Comparison of ENCODE assay signal across 8 mouse cellular contexts in genomic region chr9:110624361-110625166, GRCm38 (mm10). TPM values are rescaled to one million over a fixed set of nuclear protein-coding genes. Genes with fewer than 3 reads are reported as not detected.
DNase-seq lines count a peak whose midpoint lies in the region; ATAC-seq and TF ChIP-seq lines count a peak whose summit lies in the region.

Nradd (minus strand) TSS chr9:110624452.

- no peaks in the 10 kb centered on the region for H3K9me3 ChIP-seq in ES-Bruce4 (replicated peaks; ENCODE audit: control insufficient read depth, insufficient read depth, low read length, poor library complexity, severe bottlenecking)
- no peaks in the 10 kb centered on the region for H3K9me3 ChIP-seq in forebrain, embryonic 11.5 days (ENCODE audit: control insufficient read depth, low read length)
- no peaks in the 10 kb centered on the region for H3K9me3 ChIP-seq in heart, embryonic 14.5 days (ENCODE audit: control insufficient read depth, low read length)
- H3K9me3 ChIP-seq in stomach, embryonic 16.5 days (replicated peaks; ENCODE audit: control insufficient read depth, low read length) = no peaks in the 10 kb centered on the region

- peak within 1 kb of the TSS; percentile 98 for H3K4me2 ChIP-seq in forebrain, embryonic 11.5 days (ENCODE audit: low read depth, low read length, severe bottlenecking)
- peak within 1 kb of the TSS; percentile 99 for H3K4me2 ChIP-seq in heart, embryonic 14.5 days (ENCODE audit: low read length)
- peak within 1 kb of the TSS; percentile 89 for H3K4me2 ChIP-seq in stomach, embryonic 16.5 days (ENCODE audit: low read depth, low read length)

- no peak for TF ChIP-seq EP300 in ES-Bruce4 (IDR thresholded peaks at IDR 0.05; ENCODE audit: insufficient read depth, low read depth, low read length)

- peak within 1 kb of the TSS; percentile 50 for H3K9ac ChIP-seq in ES-Bruce4 (ENCODE audit: low read depth, poor library complexity, severe bottlenecking)
- H3K9ac ChIP-seq in forebrain, embryonic 11.5 days (ENCODE audit: low read length) = peak within 1 kb of the TSS; percentile 75
- H3K9ac ChIP-seq in heart, embryonic 14.5 days (ENCODE audit: low read length) = peak within 1 kb of the TSS; percentile 85
- peak within 1 kb of the TSS; percentile 55 for H3K9ac ChIP-seq in liver, adult 2 months (ENCODE audit: low read depth, low read length)
- H3K9ac ChIP-seq in stomach, embryonic 16.5 days (ENCODE audit: low read length) = peak within 1 kb of the TSS; percentile 81

- peak within 1 kb of the TSS; percentile 75 for H3K4me3 ChIP-seq in ES-Bruce4 (ENCODE audit: low read depth, low read length)
- H3K4me3 ChIP-seq in forebrain, embryonic 11.5 days (ENCODE audit: low read depth, low read length) = peak within 1 kb of the TSS; percentile 48
- peak within 1 kb of the TSS; percentile 60 to 62 for H3K4me3 ChIP-seq in heart, embryonic 14.5 days (ENCODE audit: control insufficient read depth in 1 of 2, insufficient read depth in 1 of 2, low read depth in 1 of 2, low read length in 2 of 2)
- peak within 1 kb of the TSS; percentile 58 for H3K4me3 ChIP-seq in liver, adult 2 months (ENCODE audit: insufficient read depth, low read depth, low read length)
- peak within 1 kb of the TSS; percentile 61 for H3K4me3 ChIP-seq in stomach, embryonic 16.5 days (replicated peaks; ENCODE audit: low read length)

- H3K4me1 ChIP-seq in ES-Bruce4 (ENCODE audit: control insufficient read depth, insufficient read depth, low read length) = no peaks in the 10 kb centered on the region
- H3K4me1 ChIP-seq in forebrain, embryonic 11.5 days (replicated peaks; ENCODE audit: control insufficient read depth, insufficient read depth, low read length) = peaks cover 4% of the 10 kb centered on the region; the same call in 1 of the 2 replicates
- H3K4me1 ChIP-seq in heart, embryonic 14.5 days (ENCODE audit: control insufficient read depth in 2 of 2, insufficient read depth in 2 of 2, low read length in 2 of 2) = peaks cover 0 to 10% of the 10 kb centered on the region in 2 experiments; a peak in 3 of 4 replicates
- peaks cover 4% of the 10 kb centered on the region; the same call in 1 of the 2 replicates for H3K4me1 ChIP-seq in liver, adult 2 months (ENCODE audit: control insufficient read depth, insufficient read depth, low read length)
- peaks cover 12% of the 10 kb centered on the region; the same call in 1 of the 2 replicates for H3K4me1 ChIP-seq in stomach, embryonic 16.5 days (ENCODE audit: control insufficient read depth, insufficient read depth, low read length)

- peak within 1 kb of the TSS; percentile 71 for H3K27ac ChIP-seq in ES-Bruce4 (ENCODE audit: insufficient read depth, low read length)
- H3K27ac ChIP-seq in forebrain, embryonic 11.5 days (ENCODE audit: low read depth, low read length) = peak within 1 kb of the TSS; percentile 78
- H3K27ac ChIP-seq in heart, embryonic 14.5 days (replicated peaks in 1 of 2; ENCODE audit: control insufficient read depth in 1 of 2, insufficient read depth in 1 of 2, low read depth in 2 of 2, low read length in 2 of 2) = peak within 1 kb of the TSS; percentile 82 to 91
- H3K27ac ChIP-seq in liver, adult 2 months (replicated peaks; ENCODE audit: insufficient read depth, low read depth, low read length) = peak within 1 kb of the TSS; percentile 76
- peak within 1 kb of the TSS; percentile 80 for H3K27ac ChIP-seq in stomach, embryonic 16.5 days (ENCODE audit: low read length)

- 0 out of 2 replicates have a peak, but pooled peaks cover under 1% of the 10 kb centered on the region for H3K36me3 ChIP-seq in ES-Bruce4 (ENCODE audit: control insufficient read depth, insufficient read depth, low read length, poor library complexity, severe bottlenecking)
- no peaks in the 10 kb centered on the region; the same call in 1 of the 2 replicates for H3K36me3 ChIP-seq in forebrain, embryonic 11.5 days (ENCODE audit: control insufficient read depth, insufficient read depth, low read length)
- H3K36me3 ChIP-seq in heart, embryonic 14.5 days (ENCODE audit: control insufficient read depth, insufficient read depth, low read length) = peaks cover 39% of the 10 kb centered on the region
- H3K36me3 ChIP-seq in liver, adult 2 months (ENCODE audit: control insufficient read depth, insufficient read depth, low read length) = peaks cover 5% of the 10 kb centered on the region
- H3K36me3 ChIP-seq in stomach, embryonic 16.5 days (ENCODE audit: control insufficient read depth, insufficient read depth, low read length) = 0 out of 2 replicates have a peak, but pooled peaks cover 4% of the 10 kb centered on the region

- ATAC-seq in forebrain, embryonic 11.5 days (replicated peaks; ENCODE audit: low FRiP score) = peak; percentile 95
- peak; percentile 89 for ATAC-seq in heart, embryonic 14.5 days (ENCODE audit: insufficient number of reproducible peaks, insufficient read depth, low FRiP score, low read depth)
- peak; percentile 94 for ATAC-seq in stomach, embryonic 16.5 days (ENCODE audit: insufficient read depth, low FRiP score)

- DNase-seq in c-Kit-positive CD71-positive TER-119-positive erythroid progenitor cells, embryonic 14.5 days (ENCODE audit: low spot score) = peak; percentile 80
- peak; percentile 95 for DNase-seq in forebrain, embryonic 11.5 days (ENCODE audit: low spot score)
- DNase-seq in kidney, postnatal 10 days = peak; percentile 96
- peak; percentile 68 for DNase-seq in liver, adult 2 months (ENCODE audit: extremely low read depth, low read depth, low spot score)
- DNase-seq in neural tube, embryonic 10.5 days (ENCODE audit: extremely low spot score, low spot score) = peak; percentile 93

- no peaks in the 10 kb centered on the region for H3K27me3 ChIP-seq in ES-Bruce4 (ENCODE audit: control insufficient read depth, insufficient read depth, low read length, poor library complexity, severe bottlenecking)
- H3K27me3 ChIP-seq in forebrain, embryonic 11.5 days (ENCODE audit: control insufficient read depth, insufficient read depth, low read length) = no peaks in the 10 kb centered on the region
- 0 out of 2 replicates have a peak, but pooled peaks cover 3% of the 10 kb centered on the region for H3K27me3 ChIP-seq in heart, embryonic 14.5 days (ENCODE audit: control insufficient read depth, insufficient read depth, low read length)
- H3K27me3 ChIP-seq in liver, adult 2 months (ENCODE audit: control insufficient read depth, insufficient read depth, low read length) = no peaks in the 10 kb centered on the region
- no peaks in the 10 kb centered on the region for H3K27me3 ChIP-seq in stomach, embryonic 16.5 days (ENCODE audit: control insufficient read depth, insufficient read depth, low read length)

- no peak for TF ChIP-seq CTCF in ES-Bruce4 (IDR thresholded peaks at IDR 0.05; ENCODE audit: low read depth, low read length)
- TF ChIP-seq CTCF in liver, adult 2 months (IDR thresholded peaks at IDR 0.05; ENCODE audit: low read depth, low read length) = no peak

- TF ChIP-seq POLR2A in ES-Bruce4 (IDR thresholded peaks at IDR 0.05; ENCODE audit: insufficient read depth, low read length) = peak; percentile 61
- 0 out of 2 replicates have a peak, but pooled peaks have one; percentile 25 for TF ChIP-seq POLR2A in liver, adult 2 months (IDR thresholded peaks at IDR 0.05; ENCODE audit: extremely low read depth, insufficient read depth, low read length)

- no peaks in the 10 kb centered on the region for H3K79me2 ChIP-seq in liver, adult 2 months (ENCODE audit: control insufficient read depth, insufficient read depth, low read length)

- under 1% methylated on average over 41 of the region's 41 CpGs for WGBS in forebrain, embryonic 11.5 days
- under 1% methylated on average over 41 of the region's 41 CpGs for WGBS in heart, embryonic 14.5 days
- 5% methylated on average over 41 of the region's 41 CpGs for WGBS in liver, adult 2 months
- WGBS in stomach, embryonic 16.5 days = 2% methylated on average over 41 of the region's 41 CpGs

RNA-seq across cellular contexts. Expression of gene Nradd, which starts in this region (rescaled TPM):
- polyA plus RNA-seq in ES-Bruce4 (2011; ENCODE audit: insufficient read depth, insufficient read length, low read depth, missing spikeins) = 43.5 and 48.0 TPM in 2 replicates
- 20.6 and 22.9 TPM in 2 replicates for polyA plus RNA-seq in forebrain, embryonic 11.5 days (2014; fragmentation: Nextera tagmentation; extraction: Ambion mirVana)
- 8.4 and 12.2 TPM in 2 replicates for polyA plus RNA-seq in heart, embryonic 14.5 days (2014; fragmentation: Nextera tagmentation; extraction: Ambion mirVana)
- total RNA-seq in liver, adult 2 months (2014; rRNA removed) = 0.65 and 1.6 TPM in 2 replicates
- polyA plus RNA-seq in liver, adult 2 months (2012; rRNA removed) = 0.92 and 1.4 TPM in 2 replicates
- polyA plus RNA-seq in stomach, embryonic 16.5 days (2015; fragmentation: Nextera tagmentation; extraction: Ambion mirVana) = 27.2 and 27.6 TPM in 2 replicates

Comparison
In these comparisons a context has a peak if more than half of its experiments do, and no peak if none do; other contexts are left out.
1. Peak in every context shown above with its lines: DNase-seq, ATAC-seq, H3K4me3 ChIP-seq and H3K27ac ChIP-seq.